Mouse (Mus musculus): ENCODE results near the gene Sema7a.

GRCm38 (mm10) chr9:57943067-57943466 is 3.2 kb downstream of the Sema7a start:
- TF ChIP-seq ZNF384 (IDR thresholded peaks at IDR 0.05; ENCODE audit: low read depth, low read length) (no peak), CHD2 (IDR thresholded peaks at IDR 0.05; ENCODE audit: low read depth, low read length) (no peak), ZC3H11A (IDR thresholded peaks at IDR 0.05; ENCODE audit: borderline replicate concordance, low read depth, low read length) (no peak), HCFC1 (IDR thresholded peaks at IDR 0.05; ENCODE audit: borderline replicate concordance, insufficient read depth, low read length) (no peak), MAFK (IDR thresholded peaks at IDR 0.05; ENCODE audit: insufficient read depth, low read depth, low read length) (no peak)

Data from ES-E14 (cell line).